Mouse (Mus musculus): ENCODE results near the gene Cnga1.

The Cnga1 gene

DNA sequence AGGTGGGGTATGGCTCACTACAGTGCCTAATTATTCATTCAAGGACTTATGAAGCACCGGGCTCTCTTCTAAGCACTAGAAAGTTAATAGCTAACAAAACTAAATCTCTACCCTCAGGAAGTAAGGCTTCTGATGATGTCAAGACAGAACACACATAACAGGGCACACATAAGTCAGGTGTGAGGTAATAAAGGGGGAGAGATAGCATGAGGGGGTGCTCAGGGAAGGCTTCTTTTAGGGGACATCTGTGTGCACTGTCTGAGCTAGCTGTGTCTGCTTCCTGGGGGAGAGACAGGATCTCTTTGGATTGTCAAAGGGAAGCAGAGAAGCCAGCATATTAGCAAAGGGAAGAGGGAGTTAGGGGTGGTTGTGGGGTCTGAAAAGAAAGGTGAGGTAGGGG lies at the start of gene Cnga1:
Cnga1 (minus strand) TSS at position 101 of the 400 bp plus-strand sequence.
- no peak for DNase-seq (ENCODE audit: low read depth)

GRCm38 (mm10) chr5:72690516-72690915 lies 46.4 kb upstream of the Cnga1 start:
- no peak for DNase-seq (ENCODE audit: low read depth)

DNA sequence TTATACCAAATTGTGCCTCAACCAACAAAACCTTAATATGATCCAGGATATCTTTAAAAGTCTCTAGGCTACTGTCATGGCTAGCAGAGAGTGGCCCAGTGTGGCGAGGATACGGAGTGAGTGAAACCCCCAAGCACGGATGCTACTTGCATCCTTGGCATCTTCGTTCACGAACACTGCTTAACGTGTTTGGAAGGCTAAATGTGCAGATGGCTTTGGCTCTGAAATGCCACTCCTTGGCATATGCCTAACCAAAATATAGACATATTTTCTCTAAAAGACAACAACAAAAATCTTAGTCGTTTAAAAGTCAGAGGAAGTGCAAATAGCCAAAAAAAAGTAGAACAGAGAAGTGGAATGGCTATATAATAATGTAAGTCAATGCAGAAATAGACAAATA lies 45.5 kb upstream of the Cnga1 start:
- no peak for DNase-seq (ENCODE audit: low read depth)

GRCm38 (mm10) chr5:72681451-72681850 lies 37.4 kb upstream of the Cnga1 start:
- DNase-seq (ENCODE audit: low read depth): no peak

DNA sequence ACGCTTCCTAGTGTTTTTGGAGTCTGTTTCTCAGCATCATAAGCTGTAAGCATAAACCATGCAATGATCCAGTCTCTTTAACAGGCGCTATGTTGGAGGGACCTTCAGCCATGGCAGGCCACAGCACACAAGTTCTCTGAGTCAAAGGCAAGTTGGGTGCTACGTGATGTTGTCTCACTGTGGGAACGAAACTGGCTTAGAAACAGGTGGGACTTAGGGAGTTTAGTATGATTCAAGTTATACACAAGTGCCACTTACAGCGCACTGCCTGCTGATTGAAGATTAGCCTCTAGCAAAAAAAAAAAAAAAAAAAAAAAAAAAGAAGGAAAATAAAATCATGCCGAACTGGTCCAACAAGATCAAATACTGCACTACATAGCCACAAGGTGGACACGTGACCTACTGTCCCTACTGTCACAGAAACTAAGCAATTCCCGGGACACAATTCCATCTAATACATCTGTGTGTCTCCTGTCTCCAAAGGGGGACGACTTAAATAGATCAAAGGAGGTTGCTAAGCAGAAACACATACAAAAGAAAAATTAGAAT lies 31.0 kb upstream of the Cnga1 start:
- no peak for DNase-seq (ENCODE audit: low read depth)

GRCm38 (mm10) chr5:72671017-72671699 lies 27.1 kb upstream of the Cnga1 start:
- DNase-seq (ENCODE audit: low read depth): no peak

DNA sequence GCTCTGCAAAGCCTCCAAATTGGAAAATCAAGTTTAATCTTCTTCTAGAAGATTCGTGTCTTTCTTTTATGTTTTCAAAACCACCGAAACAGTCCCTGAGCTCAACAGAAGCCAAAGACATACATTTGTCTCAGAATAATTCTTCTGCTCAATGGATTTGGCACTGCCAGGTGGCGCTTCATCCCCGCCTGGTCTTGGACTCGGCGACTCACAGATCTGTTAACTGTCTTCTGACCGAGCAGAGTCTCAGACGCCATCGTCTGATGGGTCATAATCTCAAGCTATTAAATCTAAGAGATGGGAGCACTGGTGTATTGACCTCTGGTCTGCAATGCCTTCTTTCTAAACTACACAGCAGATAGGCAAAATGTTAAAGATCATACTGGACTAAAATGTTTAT lies 24.3 kb upstream of the Cnga1 start:
- DNase-seq (ENCODE audit: low read depth): no peak

- DNase-seq (ENCODE audit: low read depth): no peak
Observed at GRCm38 (mm10) chr5:72666428-72666827, 22.4 kb upstream of the Cnga1 start.

DNA sequence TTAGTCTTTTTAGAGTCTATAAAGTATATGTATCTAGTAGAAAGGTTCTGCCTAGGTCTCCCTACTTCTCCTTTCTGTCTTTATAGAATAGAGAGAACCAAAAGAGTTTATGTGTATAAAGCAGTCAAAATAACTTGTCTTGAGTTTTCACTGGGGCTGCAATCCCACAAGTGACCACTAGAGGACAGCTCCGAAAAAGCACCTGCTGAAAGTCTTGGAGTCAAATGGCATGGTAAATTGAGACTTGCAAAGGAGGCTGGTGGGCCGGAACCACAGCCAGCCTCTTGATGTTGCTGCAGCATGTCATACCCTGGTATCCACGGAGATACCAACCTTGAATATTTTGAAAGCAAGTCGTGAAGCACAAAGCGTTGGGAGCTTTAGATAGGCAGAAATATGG lies 21.2 kb upstream of the Cnga1 start:
- DNase-seq (ENCODE audit: low read depth): peak; percentile 44

DNA sequence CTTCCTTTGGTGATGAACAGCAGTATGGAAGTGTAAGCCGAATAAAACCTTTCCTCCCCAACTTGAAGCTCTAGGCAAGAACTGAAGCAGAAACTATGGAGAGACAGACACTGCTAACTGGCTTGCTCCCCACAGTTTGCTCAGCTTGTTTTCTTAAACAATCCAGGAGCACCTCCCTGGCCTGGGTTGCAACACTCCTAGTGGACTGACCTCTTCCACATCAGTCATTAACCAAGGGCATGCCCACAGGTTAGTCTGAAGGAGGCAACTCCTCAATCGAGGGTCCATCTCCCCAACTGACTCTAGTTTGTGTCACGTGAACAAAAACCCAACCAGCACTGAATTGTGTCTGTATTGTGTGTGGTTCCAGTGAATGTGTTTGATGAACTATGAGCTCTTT lies 20.8 kb upstream of the Cnga1 start:
- no peak for DNase-seq (ENCODE audit: low read depth)

GRCm38 (mm10) chr5:72664126-72664525 lies 20.1 kb upstream of the Cnga1 start:
- no peak for DNase-seq (ENCODE audit: low read depth)

DNA sequence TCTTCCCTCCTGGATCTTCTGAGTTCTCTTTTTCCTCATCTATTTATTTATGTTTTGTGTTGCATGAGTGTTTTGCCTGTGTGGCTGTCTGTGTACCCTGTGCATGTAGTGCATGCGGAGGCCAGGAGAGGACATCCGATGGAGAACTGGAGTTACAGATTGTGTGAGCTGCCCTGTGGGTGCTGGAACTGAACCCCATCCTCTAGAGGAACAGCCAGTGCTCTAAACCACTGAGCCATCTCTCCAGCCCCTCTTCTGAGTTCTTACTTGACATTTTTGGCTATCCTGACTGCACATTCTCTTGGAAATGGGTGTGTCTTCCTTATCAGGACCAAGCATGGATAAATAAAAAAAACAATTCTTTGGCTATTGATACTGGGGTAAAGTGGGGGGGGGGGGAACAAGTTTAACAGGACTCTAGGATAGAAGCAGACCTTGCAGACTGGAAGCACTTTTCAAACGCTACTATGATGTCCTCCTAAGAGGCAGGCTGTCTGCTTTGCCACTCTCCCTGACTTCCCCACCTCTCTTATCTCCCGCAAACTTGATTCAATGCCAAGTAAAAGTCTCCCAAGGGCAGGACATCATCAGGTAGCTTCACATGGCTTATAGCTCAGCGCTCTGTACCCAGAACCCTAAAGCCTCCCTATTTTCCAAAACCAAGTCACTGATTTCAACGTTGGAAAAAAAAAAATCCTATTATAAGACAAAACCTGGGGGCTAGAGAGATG lies 17.1 kb upstream of the Cnga1 start:
- no peak for DNase-seq (ENCODE audit: low read depth)

DNA sequence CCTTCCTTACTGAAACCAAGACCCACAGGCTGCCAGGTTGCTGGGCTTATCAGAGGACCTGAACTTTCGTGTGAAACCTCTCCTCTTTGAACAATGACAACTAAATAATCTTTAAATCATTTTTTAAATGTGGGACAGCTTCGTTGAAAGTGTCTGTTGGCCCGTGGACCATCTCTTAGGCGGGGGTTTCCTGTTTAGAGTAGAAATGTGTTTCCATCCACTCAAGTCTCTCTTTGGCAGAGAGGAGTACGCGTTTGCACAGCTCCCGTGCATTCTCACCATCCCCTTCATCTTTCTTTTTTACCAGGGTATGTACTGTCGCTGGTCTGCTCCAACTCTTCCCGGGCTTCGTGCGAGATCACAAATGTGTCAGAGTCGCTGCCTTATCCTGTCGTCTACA lies 14.3 kb upstream of the Cnga1 start:
- no peak for DNase-seq (ENCODE audit: low read depth)

DNA sequence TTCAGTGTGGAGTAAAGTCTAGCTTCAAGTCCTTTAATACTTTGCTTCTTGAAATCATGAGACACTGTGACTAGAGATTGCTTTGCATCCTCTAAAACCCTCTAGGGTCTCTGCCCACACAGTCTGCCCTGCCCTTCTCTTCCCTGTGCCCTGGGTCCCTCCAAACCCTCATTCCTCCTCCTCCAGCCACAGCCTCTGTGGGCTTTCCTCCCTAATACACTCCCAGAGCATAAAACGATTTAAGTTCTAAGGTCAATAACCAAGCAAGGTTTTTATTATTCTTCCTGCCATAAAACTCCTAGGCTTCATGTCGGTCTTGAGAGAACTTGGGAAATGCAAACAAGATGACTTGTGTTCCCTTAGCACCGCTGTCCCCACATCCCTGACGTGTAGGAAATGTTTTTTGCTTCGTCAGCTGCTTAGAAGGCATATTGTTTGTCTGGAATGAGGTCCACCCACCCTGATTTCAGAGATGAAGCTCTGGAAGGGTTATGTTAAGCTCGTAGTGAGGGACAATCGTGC lies 12.3 kb upstream of the Cnga1 start:
- DNase-seq (ENCODE audit: low read depth): no peak

DNA sequence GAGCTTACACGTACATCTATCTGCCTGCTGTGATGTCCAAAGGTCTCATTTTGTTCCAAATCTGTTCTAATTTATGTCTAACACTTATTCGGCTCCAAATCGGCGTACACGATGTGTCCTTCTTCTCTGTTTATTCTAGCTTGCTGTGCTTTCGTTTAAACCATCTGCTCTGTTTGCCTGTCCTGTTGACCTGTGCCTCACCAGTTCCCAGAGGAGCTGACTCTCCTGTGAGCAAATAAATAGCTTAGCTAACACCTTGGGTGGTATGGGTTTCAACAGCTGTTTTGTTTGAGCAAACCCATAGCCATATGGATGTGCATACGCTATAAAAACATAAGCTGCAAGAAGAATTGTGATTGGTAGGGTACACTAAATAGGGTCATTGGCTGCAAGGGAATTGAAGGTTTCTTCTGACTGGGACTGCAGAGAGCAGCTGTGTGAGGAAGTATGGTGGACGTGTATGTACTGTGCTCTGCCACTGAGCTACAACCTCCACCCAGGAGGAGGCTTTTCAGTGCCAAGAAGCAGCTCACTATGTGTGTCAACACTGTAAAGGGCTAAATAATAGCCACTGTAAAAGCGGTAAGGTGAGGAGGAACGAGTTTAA lies 9.1 kb upstream of the Cnga1 start:
- DNase-seq (ENCODE audit: low read depth): no peak

- no peak for DNase-seq (ENCODE audit: low read depth)
Observed at GRCm38 (mm10) chr5:72648987-72649735, 5.1 kb upstream of the Cnga1 start.

- no peak for DNase-seq (ENCODE audit: low read depth)
Observed at GRCm38 (mm10) chr5:72647958-72648595, 4.0 kb upstream of the Cnga1 start.

DNA sequence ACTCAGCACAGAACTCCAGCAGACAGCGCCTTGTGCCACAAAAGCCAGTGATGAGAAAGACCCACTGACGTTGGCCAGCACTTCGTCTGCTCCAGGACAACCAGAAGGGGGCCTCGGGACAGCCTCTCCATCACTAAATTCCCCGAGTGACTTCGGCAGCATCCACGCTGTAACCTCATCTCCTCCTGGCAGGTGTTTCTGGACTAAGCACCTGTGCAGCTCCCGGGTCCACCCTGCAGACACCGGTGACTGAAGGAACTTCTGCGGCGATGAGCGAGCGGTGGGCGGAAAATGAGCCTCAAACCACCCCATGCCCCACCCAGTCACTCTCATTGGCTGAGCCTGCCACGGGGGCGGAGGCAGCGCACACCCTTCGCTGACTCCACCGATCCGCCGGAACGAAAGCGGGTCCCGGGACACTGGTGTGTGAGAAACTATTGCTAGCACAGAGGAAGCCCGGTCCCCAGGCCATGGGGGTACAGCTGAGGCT lies 3.4 kb upstream of the Cnga1 start, which contains the start of gene Nipal1:
Nipal1 (plus strand) TSS at position 378 of the 490 bp plus-strand sequence.
- DNase-seq (ENCODE audit: low read depth): peak; percentile 60

DNA sequence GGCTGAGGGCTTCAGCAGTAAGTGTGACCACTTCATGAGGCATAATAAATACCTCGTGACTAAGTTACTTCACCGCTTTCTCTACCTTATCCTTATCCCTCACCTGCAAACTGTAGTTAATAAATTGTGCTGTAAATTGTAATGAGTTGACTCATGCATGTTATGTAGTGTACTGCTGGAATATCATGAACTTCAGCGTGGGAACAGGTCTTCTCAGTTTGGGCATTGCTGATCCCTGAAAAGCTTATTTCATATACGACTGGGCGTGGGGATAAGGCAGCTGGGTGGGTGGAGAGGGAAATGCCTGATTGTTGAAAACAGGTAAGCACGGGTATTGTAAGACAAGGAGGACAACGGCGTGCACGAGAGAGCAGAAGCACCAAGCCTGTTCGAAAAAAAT lies 2.9 kb upstream of the Cnga1 start:
- no peak for DNase-seq (ENCODE audit: low read depth)

GRCm38 (mm10) chr5:72646131-72646530 lies 2.1 kb upstream of the Cnga1 start:
- DNase-seq (ENCODE audit: low read depth): no peak

GRCm38 (mm10) chr5:72643655-72644054 lies 420 bp downstream of the Cnga1 start:
- DNase-seq (ENCODE audit: low read depth): no peak
